Mouse (Mus musculus) embryonic fibroblast, embryonic 13.5 days (primary cell): ENCODE measurements around the gene Sema4a.

ENCODE experiments used
- CTCF ChIP-seq: IDR thresholded peaks from 2 replicates; pipeline ENCODE4 v1.5.1; 2011; ENCODE audit warnings: mild to moderate bottlenecking, control low read depth, low read length, moderate library complexity, borderline replicate concordance; ENCODE audit not compliant: insufficient read depth
- POLR2A ChIP-seq: IDR thresholded peaks from 2 replicates; pipeline ENCODE4 v1.6.1; 2011; ENCODE audit warnings: low read depth, mild to moderate bottlenecking, control low read depth, low read length, moderate library complexity

DNA sequence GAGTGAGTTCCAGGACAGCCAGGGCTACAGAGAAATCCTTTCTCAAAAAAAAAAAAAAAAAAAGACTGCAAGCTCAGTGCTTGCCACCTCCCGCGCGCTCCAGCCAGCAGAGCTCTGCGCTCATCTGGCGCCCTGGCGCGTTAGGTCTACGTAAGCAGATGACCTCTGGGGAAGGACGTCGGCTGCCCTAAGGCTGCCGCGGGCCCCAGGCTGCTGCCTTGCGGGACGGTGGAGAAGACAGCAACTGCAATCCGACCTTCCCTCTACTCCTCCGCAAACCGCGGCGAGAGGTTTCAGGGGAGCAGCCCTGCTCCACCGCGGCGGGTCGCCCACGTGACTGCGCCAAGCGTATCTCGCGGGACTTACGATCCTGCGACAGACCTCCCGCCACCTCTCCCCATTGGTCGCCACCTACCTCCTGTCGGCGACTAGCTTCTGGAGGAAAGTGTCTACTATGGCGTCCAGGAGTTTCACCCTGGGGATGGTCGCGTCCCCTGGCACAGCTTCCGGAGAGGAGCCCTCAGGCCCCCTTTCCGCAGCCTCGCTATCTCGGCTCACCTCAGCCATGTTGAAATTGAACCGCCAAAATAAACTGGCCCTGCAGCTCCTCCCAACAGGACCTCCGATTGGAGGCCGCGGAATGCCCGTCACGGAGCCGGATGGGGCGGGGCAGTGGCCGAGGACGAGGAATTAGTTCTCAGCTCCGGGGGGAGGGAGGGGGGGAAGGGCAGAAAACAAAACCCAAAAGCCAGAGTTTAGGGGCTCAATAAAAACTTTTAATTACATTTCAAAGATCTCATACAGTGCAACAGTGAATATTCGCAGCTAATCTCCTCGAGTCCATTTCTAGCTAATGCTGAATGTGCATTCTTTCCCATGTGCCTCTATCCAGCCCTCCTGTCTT lies 51.0 kb downstream of the Sema4a start, which contains the start of gene Pmf1:
- TF ChIP-seq POLR2A: peak; percentile 95
- TF ChIP-seq CTCF: no peak
